ENCODE assay signal across 1 mouse cellular context in the genomic region with DNA sequence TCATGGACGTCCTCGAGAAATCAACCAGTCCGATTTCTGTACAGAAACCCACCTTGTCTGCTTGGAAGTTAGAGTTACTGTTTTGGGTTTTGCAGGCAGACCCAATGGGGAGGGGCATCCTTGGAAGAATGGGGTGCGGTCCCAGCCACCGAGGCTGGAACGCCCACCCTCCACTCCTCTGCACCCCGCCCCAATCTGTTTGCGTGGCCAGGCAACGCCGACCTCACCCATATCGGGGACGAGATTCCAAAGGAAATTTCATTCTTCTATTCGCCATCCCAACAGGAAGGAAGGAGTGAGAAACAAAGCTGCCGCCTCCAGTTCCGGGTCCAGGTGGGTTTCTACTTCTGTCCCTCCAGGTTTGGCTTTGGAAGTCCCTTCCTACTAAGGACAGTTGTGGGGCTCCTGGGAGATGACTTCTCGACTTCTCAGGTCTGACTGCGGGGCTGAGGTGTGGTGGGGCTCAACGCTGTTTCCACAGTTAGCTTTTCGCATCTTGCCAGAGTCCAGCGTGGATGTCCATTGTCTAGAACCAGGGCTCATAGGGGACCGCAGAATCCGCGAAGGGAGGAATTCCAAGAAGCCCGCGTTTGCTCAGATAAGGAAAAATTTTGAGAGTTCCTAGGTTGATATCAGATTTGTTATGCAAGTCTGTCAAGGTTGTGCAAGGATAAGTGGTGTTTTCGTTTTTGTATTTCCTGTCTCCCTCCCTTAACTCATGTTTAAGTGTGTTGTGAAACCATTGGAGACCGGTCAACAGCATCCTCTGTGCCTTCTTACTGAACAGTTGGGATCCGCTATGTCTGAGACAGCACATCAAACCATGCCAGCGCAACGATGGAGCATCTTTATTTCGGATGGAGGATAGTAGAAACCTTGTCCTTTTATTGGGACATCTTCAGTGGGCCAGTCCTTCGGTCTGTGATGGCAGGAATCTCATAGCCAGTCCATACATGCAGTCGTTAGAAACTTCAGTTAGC.
TF ChIP-seq lines count a peak whose summit lies in the region.

A gene (plus strand): TSS at position 157 of the 980 bp plus-strand sequence.
A gene (plus strand): TSS at position 230 of the 980 bp plus-strand sequence.

TF ChIP-seq in CH12.LX, 34 proteins besides CTCF, POLR2A, EP300 and RAD21:
- TF ChIP-seq MXI1 (IDR thresholded peaks at IDR 0.05; ENCODE audit: low read depth, low read length), result 0 out of 2 replicates have a peak, but pooled peaks have one; percentile 30
- TF ChIP-seq ZC3H11A (IDR thresholded peaks at IDR 0.05; ENCODE audit: low read depth, low read length), result no peak
- TF ChIP-seq ELF1 (IDR thresholded peaks at IDR 0.05; ENCODE audit: low read depth, low read length), result no peak
